Mouse (Mus musculus) embryonic facial prominence, embryonic 13.5 days (tissue): Measurements from ENCODE around the gene Bhlha15. TPM values are rescaled to one million over a fixed set of nuclear protein-coding genes. Genes with fewer than 3 reads are reported as not detected.

Experiments used
- ATAC-seq: fragments of 200-750 bp; cut with Nextera tagmentation; 2 replicates; pipeline ENCODE4 v1.8.0; 2017; ENCODE audit warnings: low read depth; ENCODE audit not compliant: insufficient number of reproducible peaks, insufficient read depth, low FRiP score, low TSS enrichment
- H3K27ac ChIP-seq: fragments of 300-500 bp; sonication (generic); 2 replicates; pipeline ENCODE4 v1.5.1; 2015; ENCODE audit warnings: moderate library complexity, mild to moderate bottlenecking, inconsistent platforms
- H3K27me3 ChIP-seq: fragments of 300-500 bp; sonication (generic); 2 replicates; pipeline ENCODE4 v1.6.1; 2015; ENCODE audit warnings: mild to moderate bottlenecking, inconsistent platforms
- H3K36me3 ChIP-seq: fragments of 300-500 bp; sonication (generic); 2 replicates; pipeline ENCODE4 v1.6.1; 2015; ENCODE audit warnings: mild to moderate bottlenecking, inconsistent platforms
- H3K4me1 ChIP-seq: fragments of 300-500 bp; sonication (generic); 2 replicates; pipeline ENCODE4 v1.6.1; 2015; ENCODE audit warnings: inconsistent platforms
- H3K4me2 ChIP-seq: fragments of 300-500 bp; sonication (generic); 2 replicates; pipeline ENCODE4 v1.6.1; 2015; ENCODE audit warnings: moderate library complexity, mild to moderate bottlenecking, inconsistent platforms
- H3K4me3 ChIP-seq: fragments of 300-500 bp; sonication (generic); 2 replicates; pipeline ENCODE4 v1.5.1; 2015; ENCODE audit warnings: mild to moderate bottlenecking, inconsistent platforms
- H3K9ac ChIP-seq: fragments of 300-500 bp; sonication (generic); 2 replicates; pipeline ENCODE4 v1.6.1; 2015; ENCODE audit warnings: mild to moderate bottlenecking, inconsistent platforms
- H3K9me3 ChIP-seq: fragments of 300-500 bp; sonication (generic); 2 replicates; pipeline ENCODE4 v1.6.1; 2016; ENCODE audit warnings: inconsistent platforms
- WGBS: fragments of 180-500 bp; shearing (Covaris S2); methylation state at CpG from one replicate; pipeline ENCODE4 v1.1.7; 2015; ENCODE audit warnings: mixed read lengths; 5-methylcytosine and 5-hydroxymethylcytosine counted together
- polyA plus RNA-seq: library from polyadenylated mRNA; unstranded; fragments of >200 nt; fragmentation: Nextera tagmentation; extraction: Ambion mirVana; gene quantifications from 2 replicates; pipeline ENCODE4 v1.2.1, GENCODE M21; 2015

Gene Bhlha15
- polyA plus RNA-seq, 1 experiment from 2014 or later: 0.52 TPM

DNA sequence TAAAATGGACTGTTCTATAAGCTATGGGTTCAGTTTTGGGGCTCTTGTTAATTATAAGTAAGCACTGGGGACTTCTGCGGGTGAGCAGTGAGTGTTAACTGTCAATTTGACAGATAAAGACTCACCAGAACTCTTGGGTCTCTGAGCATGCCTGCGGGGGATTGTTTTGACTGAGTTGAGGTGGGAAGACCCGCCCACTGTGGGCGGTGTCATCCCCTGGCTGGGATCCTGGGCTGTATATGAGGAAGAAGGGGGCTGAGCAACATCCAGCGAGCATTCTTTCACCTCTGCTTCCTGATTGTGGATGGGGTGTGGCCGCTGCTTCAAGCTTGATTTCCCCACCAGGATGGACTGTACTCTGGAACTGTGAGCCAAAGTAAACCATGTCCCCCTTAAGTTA, 44.1 kb downstream of the Bhlha15 start:
- ATAC-seq: no peak
- no peaks in the 10 kb centered on the region for H3K4me1 ChIP-seq
- 74% methylated on average over 6 of the region's 6 CpGs for WGBS
- no peaks in the 10 kb centered on the region for H3K27me3 ChIP-seq
- no peak overlapping the region for H3K4me2 ChIP-seq
- H3K36me3 ChIP-seq: no peaks in the 10 kb centered on the region
- H3K27ac ChIP-seq: no peak overlapping the region
- H3K9ac ChIP-seq: no peak overlapping the region
- no peak overlapping the region for H3K4me3 ChIP-seq
- no peaks in the 10 kb centered on the region for H3K9me3 ChIP-seq

DNA sequence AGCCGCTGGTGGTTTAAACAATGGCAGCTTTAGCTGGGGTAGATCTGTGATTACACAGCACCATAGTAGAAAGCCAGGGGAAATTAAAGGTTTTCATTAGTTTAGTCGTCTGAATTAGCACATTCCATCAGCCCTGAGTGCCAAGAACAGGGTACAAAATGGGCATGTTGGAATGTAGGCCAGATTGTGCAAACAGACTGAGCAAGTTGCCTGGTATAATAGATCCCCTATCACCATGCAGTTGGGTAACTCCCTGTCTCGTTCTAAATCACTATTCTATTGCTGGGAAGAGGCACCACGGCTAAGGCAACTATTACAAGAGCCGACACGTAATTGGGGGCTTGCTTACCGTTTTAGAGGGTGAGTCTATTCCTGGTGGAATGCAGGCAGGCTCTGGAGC, 44.6 kb downstream of the Bhlha15 start:
- Histone ChIP-seq H3K36me3 (no peaks in the 10 kb centered on the region), H3K27ac (no peak overlapping the region), H3K9me3 (no peaks in the 10 kb centered on the region), H3K4me2 (no peak overlapping the region), H3K4me3 (no peak overlapping the region), H3K9ac (no peak overlapping the region), H3K4me1 (no peaks in the 10 kb centered on the region), H3K27me3 (no peaks in the 10 kb centered on the region)
- 79% methylated on average over 7 of the region's 7 CpGs for WGBS
- no peak for ATAC-seq

GRCm38 (mm10) chr5:144238969-144239368, 48.9 kb downstream of the Bhlha15 start:
- 66% methylated on average over 1 of the region's 1 CpGs for WGBS
- H3K9ac ChIP-seq: no peak overlapping the region
- H3K4me1 ChIP-seq: no peaks in the 10 kb centered on the region
- no peak overlapping the region for H3K27ac ChIP-seq
- no peaks in the 10 kb centered on the region for H3K9me3 ChIP-seq
- no peak for ATAC-seq
- H3K4me2 ChIP-seq: no peak overlapping the region
- H3K27me3 ChIP-seq: no peaks in the 10 kb centered on the region
- H3K4me3 ChIP-seq: no peak overlapping the region
- no peaks in the 10 kb centered on the region for H3K36me3 ChIP-seq

Other genes starting within 250 kb of the Bhlha15 start
- gene Ccz1, start 175.4 kb upstream of the Bhlha15 start, polyA plus RNA-seq: 79.6 and 82.0 TPM in 2 replicates
- 0.58 TPM in 1 of 2 replicates, not detected in the other for gene Ocm, start 163.6 kb upstream of the Bhlha15 start, polyA plus RNA-seq
- gene Lmtk2, start 89.8 kb upstream of the Bhlha15 start, polyA plus RNA-seq: 4.8 and 5.2 TPM in 2 replicates
- 23.0 and 26.1 TPM in 2 replicates for gene Tecpr1, start 33.3 kb downstream of the Bhlha15 start, polyA plus RNA-seq
- gene Bri3, start 54.2 kb downstream of the Bhlha15 start, polyA plus RNA-seq: 99.4 and 113 TPM in 2 replicates
- 4.4 and 5.8 TPM in 2 replicates for gene Baiap2l1, start 167.8 kb downstream of the Bhlha15 start, polyA plus RNA-seq